30 mouse cellular contexts compared by ENCODE assay signal in genomic region chr11:100357408-100357807, GRCm38 (mm10). TPM values are rescaled to one million over a fixed set of nuclear protein-coding genes. Genes with fewer than 3 reads are reported as not detected.
DNase-seq lines count a peak whose midpoint lies in the region; ATAC-seq and TF ChIP-seq lines count a peak whose summit lies in the region.
"Had no signal": no experiment of that assay in that cellular context is flagged by ENCODE, and none has a peak within 500 bp of the region (broad histone marks: within the 10 kb centered on the region; RNA-seq: fewer than 3 reads in every experiment).

No protein-coding gene starts in this region.

- peaks cover 24% of the 10 kb centered on the region for H3K4me1 ChIP-seq in midbrain, embryonic 12.5 days
- H3K4me1 ChIP-seq in midbrain, embryonic 10.5 days = peaks cover 27% of the 10 kb centered on the region
- peaks cover 6% of the 10 kb centered on the region for H3K4me1 ChIP-seq in ES-Bruce4 (ENCODE audit: control insufficient read depth, insufficient read depth, low read length)
- peaks cover 20% of the 10 kb centered on the region for H3K4me1 ChIP-seq in thymus, adult 2 months (replicated peaks; ENCODE audit: control insufficient read depth, insufficient read depth, low read length)

- H3K27me3 ChIP-seq in midbrain, embryonic 12.5 days = peaks cover 59% of the 10 kb centered on the region
- H3K27me3 ChIP-seq in midbrain, embryonic 10.5 days (ENCODE audit: low read depth, poor library complexity, severe bottlenecking) = peaks cover 76% of the 10 kb centered on the region
- no peaks in the 10 kb centered on the region for H3K27me3 ChIP-seq in ES-Bruce4 (ENCODE audit: control insufficient read depth, insufficient read depth, low read length, poor library complexity, severe bottlenecking)
- H3K27me3 ChIP-seq in thymus, adult 2 months (ENCODE audit: control insufficient read depth, insufficient read depth, low read length) = peaks cover 7% of the 10 kb centered on the region; the same call in 1 of the 2 replicates

- ATAC-seq in midbrain, embryonic 12.5 days (ENCODE audit: low FRiP score, low read depth) = no peak
- ATAC-seq: forebrain, embryonic 13.5 days had no signal

- TF ChIP-seq POLR2A in ES-Bruce4 (IDR thresholded peaks at IDR 0.05; ENCODE audit: insufficient read depth, low read length) = no peak
- TF ChIP-seq POLR2A in thymus, adult 2 months (IDR thresholded peaks at IDR 0.05; ENCODE audit: control insufficient read depth, extremely low read depth, insufficient read depth, low read length, poor library complexity) = no peak

- peaks cover 13% of the 10 kb centered on the region for H3K36me3 ChIP-seq in midbrain, embryonic 12.5 days
- peaks cover 19% of the 10 kb centered on the region for H3K36me3 ChIP-seq in midbrain, embryonic 10.5 days
- 0 out of 2 replicates have a peak, but pooled peaks cover 4% of the 10 kb centered on the region for H3K36me3 ChIP-seq in ES-Bruce4 (ENCODE audit: control insufficient read depth, insufficient read depth, low read length, poor library complexity, severe bottlenecking)
- H3K36me3 ChIP-seq in thymus, adult 2 months (ENCODE audit: control insufficient read depth, insufficient read depth, low read length) = no peaks in the 10 kb centered on the region
- H3K36me3 ChIP-seq: embryonic facial prominence, embryonic 12.5 days; heart, embryonic 15.5 days; limb, embryonic 10.5 days had no signal

- WGBS in midbrain, embryonic 12.5 days = 53% methylated on average over 5 of the region's 5 CpGs
- 60% methylated on average over 5 of the region's 5 CpGs for WGBS in midbrain, embryonic 10.5 days
- WGBS in thymus, adult 2 months = 62% methylated on average over 5 of the region's 5 CpGs

- no peaks in the 10 kb centered on the region for H3K9me3 ChIP-seq in midbrain, embryonic 12.5 days
- no peaks in the 10 kb centered on the region for H3K9me3 ChIP-seq in midbrain, embryonic 10.5 days (replicated peaks)
- H3K9me3 ChIP-seq in ES-Bruce4 (replicated peaks; ENCODE audit: control insufficient read depth, insufficient read depth, low read length, poor library complexity, severe bottlenecking) = no peaks in the 10 kb centered on the region
- H3K9me3 ChIP-seq: embryonic facial prominence, embryonic 12.5 days; forebrain, embryonic 13.5 days; heart, embryonic 15.5 days; limb, embryonic 10.5 days had no signal

- 0 out of 2 replicates have a peak overlapping the region, but pooled peaks have one; percentile 97 for H3K4me2 ChIP-seq in midbrain, embryonic 12.5 days (replicated peaks)

- no peak for DNase-seq in gastrocnemius, adult 2 months
- no peak for DNase-seq in gastrocnemius, postnatal 4 days (ENCODE audit: low spot score in 2 of 2)
- no peak for DNase-seq in midbrain, embryonic 10.5 days (ENCODE audit: low spot score)
- peak; percentile 39 for DNase-seq in R1 (ENCODE audit: low read depth, low spot score)
- DNase-seq in thymus, adult 2 months = no peak
- no peak for DNase-seq in layer of hippocampus, adult 2 months (ENCODE audit: low spot score in 2 of 2)
- DNase-seq: gastrocnemius, postnatal 10 days; heart, postnatal 4 days; kidney, adult 18-20 months; kidney, postnatal 10 days; layer of hippocampus, adult 9-11 months; lung, adult 2 months; right cerebral cortex, adult 18-20 months; thymus, postnatal 4 days had no signal

- peak; percentile 7; the same call in 1 of the 2 replicates for TF ChIP-seq CTCF in gastrocnemius, adult 2 months (IDR thresholded peaks at IDR 0.05)
- TF ChIP-seq CTCF in ES-Bruce4 (IDR thresholded peaks at IDR 0.05; ENCODE audit: low read depth, low read length) = peak; percentile 26
- no peak for TF ChIP-seq CTCF in thymus, adult 2 months (IDR thresholded peaks at IDR 0.05; ENCODE audit: borderline replicate concordance, control insufficient read depth, extremely low read depth, insufficient read depth, low read length, poor library complexity)
- TF ChIP-seq CTCF in layer of hippocampus, adult 2 months (conservative IDR thresholded peaks at IDR 0.05) = no peak; the same call in 1 of the 2 replicates

- no peak for TF ChIP-seq EP300 in ES-Bruce4 (IDR thresholded peaks at IDR 0.05; ENCODE audit: insufficient read depth, low read depth, low read length)

- no peak overlapping the region for H3K4me3 ChIP-seq in gastrocnemius, adult 2 months
- no peak overlapping the region for H3K4me3 ChIP-seq in midbrain, embryonic 12.5 days
- no peak overlapping the region for H3K4me3 ChIP-seq in midbrain, embryonic 10.5 days
- no peak overlapping the region for H3K4me3 ChIP-seq in ES-Bruce4 (ENCODE audit: low read depth, low read length)
- no peak overlapping the region for H3K4me3 ChIP-seq in thymus, adult 2 months (ENCODE audit: control insufficient read depth, insufficient read depth, low read length)
- no peak overlapping the region for H3K4me3 ChIP-seq in layer of hippocampus, adult 2 months
- H3K4me3 ChIP-seq: erythroblast, embryonic 14.5 days; left cerebral cortex, adult 2 months had no signal

- intact Hi-C loops in gastrocnemius, adult 2 months (cut with DNase I) = no loop called here

- no peak overlapping the region for H3K27ac ChIP-seq in gastrocnemius, adult 2 months
- no peak overlapping the region for H3K27ac ChIP-seq in midbrain, embryonic 12.5 days (replicated peaks)
- H3K27ac ChIP-seq in midbrain, embryonic 10.5 days (replicated peaks) = no peak overlapping the region
- no peak overlapping the region for H3K27ac ChIP-seq in ES-Bruce4 (ENCODE audit: insufficient read depth, low read length)
- no peak overlapping the region for H3K27ac ChIP-seq in thymus, adult 2 months (ENCODE audit: control insufficient read depth, insufficient read depth, low read length)
- H3K27ac ChIP-seq in layer of hippocampus, adult 2 months = no peak overlapping the region
- H3K27ac ChIP-seq: embryonic facial prominence, embryonic 12.5 days; forebrain, embryonic 13.5 days; heart, embryonic 15.5 days; left cerebral cortex, adult 2 months; limb, embryonic 10.5 days; macrophage had no signal

- no peak overlapping the region for H3K9ac ChIP-seq in midbrain, embryonic 12.5 days (replicated peaks)
- H3K9ac ChIP-seq in ES-Bruce4 (ENCODE audit: low read depth, poor library complexity, severe bottlenecking) = no peak overlapping the region
- H3K9ac ChIP-seq: embryonic facial prominence, embryonic 12.5 days; heart, embryonic 15.5 days had no signal

RNA-seq across cellular contexts. Expression of gene Hap1, which starts 1.5 kb away (rescaled TPM):
- under 1 TPM in 1 of 2 experiments, not detected in 1; 0.14 TPM for total RNA-seq in gastrocnemius, adult 2 months (2021)
- 1 to 10 TPM; 1.5 to 1.7 TPM for total RNA-seq in gastrocnemius, postnatal 4 days (2021)
- 72.8 and 86.6 TPM in 2 replicates for polyA plus RNA-seq in midbrain, embryonic 12.5 days (2016; fragmentation: Nextera tagmentation; extraction: Ambion mirVana)
- 36.6 and 40.2 TPM in 2 replicates for polyA plus RNA-seq in midbrain, embryonic 10.5 days (2016; fragmentation: Nextera tagmentation; extraction: Ambion mirVana)
- 12.7 and 13.6 TPM in 2 replicates for polyA plus RNA-seq in ES-Bruce4 (2011; ENCODE audit: insufficient read depth, insufficient read length, low read depth, missing spikeins)
- polyA plus RNA-seq in thymus, adult 2 months (2012; rRNA removed) = 7.7 and 8.6 TPM in 2 replicates
- 100 to 1,000 TPM; 169 to 174 TPM for total RNA-seq in layer of hippocampus, adult 2 months (2021)
- polyA plus RNA-seq: macrophage had no signal

RNA-seq across cellular contexts. Expression of gene Gast, which starts 23.2 kb away (rescaled TPM):
- total RNA-seq in gastrocnemius, adult 2 months (2021) = not detected
- total RNA-seq in gastrocnemius, postnatal 4 days (2021) = not detected
- 0.97 and 1.2 TPM in 2 replicates for polyA plus RNA-seq in midbrain, embryonic 12.5 days (2016; fragmentation: Nextera tagmentation; extraction: Ambion mirVana)
- 0.56 TPM in 1 of 2 replicates, not detected in the other for polyA plus RNA-seq in midbrain, embryonic 10.5 days (2016; fragmentation: Nextera tagmentation; extraction: Ambion mirVana)
- polyA plus RNA-seq in ES-Bruce4 (2011; ENCODE audit: insufficient read depth, insufficient read length, low read depth, missing spikeins) = not detected in 2 replicates
- polyA plus RNA-seq in thymus, adult 2 months (2012; rRNA removed) = 2.0 and 2.4 TPM in 2 replicates
- total RNA-seq in layer of hippocampus, adult 2 months (2021) = not detected
- total RNA-seq: adrenal gland, adult 18-20 months; adrenal gland, postnatal 4 days; gastrocnemius, postnatal 10 days; heart, adult 8-10 months; heart, postnatal 4 days; left cerebral cortex, adult 2 months; liver, adult 2 months had no signal
- polyA plus RNA-seq: embryonic facial prominence, embryonic 12.5 days; frontal cortex, adult 2 months; heart, embryonic 15.5 days; limb, embryonic 10.5 days; liver, adult 2 months; lung, adult 2 months; macrophage; neural tube, embryonic 11.5 days; testis, adult 2 months had no signal

RNA-seq across cellular contexts. Expression of gene Eif1, which starts 37.7 kb away (rescaled TPM):
- 1,000 to 10,000 TPM; 1,442 to 1,567 TPM for total RNA-seq in gastrocnemius, adult 2 months (2021)
- 100 to 1,000 TPM; 842 to 874 TPM for total RNA-seq in gastrocnemius, postnatal 4 days (2021)
- 1,467 and 1,563 TPM in 2 replicates for polyA plus RNA-seq in midbrain, embryonic 12.5 days (2016; fragmentation: Nextera tagmentation; extraction: Ambion mirVana)
- 1,709 and 1,814 TPM in 2 replicates for polyA plus RNA-seq in midbrain, embryonic 10.5 days (2016; fragmentation: Nextera tagmentation; extraction: Ambion mirVana)
- polyA plus RNA-seq in ES-Bruce4 (2011; ENCODE audit: insufficient read depth, insufficient read length, low read depth, missing spikeins) = 718 and 769 TPM in 2 replicates
- polyA plus RNA-seq in thymus, adult 2 months (2012; rRNA removed) = 117 and 131 TPM in 2 replicates
- total RNA-seq in layer of hippocampus, adult 2 months (2021) = 100 to 1,000 TPM; 713 to 750 TPM

RNA-seq across cellular contexts. Expression of gene Jup, which starts 40.2 kb away (rescaled TPM):
- total RNA-seq in gastrocnemius, adult 2 months (2021) = 100 to 1,000 TPM in 1 of 2 experiments, 10 to 100 TPM in 1; 68.6 to 104 TPM
- 10 to 100 TPM; 80.4 to 91.4 TPM for total RNA-seq in gastrocnemius, postnatal 4 days (2021)
- polyA plus RNA-seq in midbrain, embryonic 12.5 days (2016; fragmentation: Nextera tagmentation; extraction: Ambion mirVana) = 46.4 and 53.8 TPM in 2 replicates
- polyA plus RNA-seq in midbrain, embryonic 10.5 days (2016; fragmentation: Nextera tagmentation; extraction: Ambion mirVana) = 32.4 and 41.8 TPM in 2 replicates
- 166 and 171 TPM in 2 replicates for polyA plus RNA-seq in ES-Bruce4 (2011; ENCODE audit: insufficient read depth, insufficient read length, low read depth, missing spikeins)
- 220 and 221 TPM in 2 replicates for polyA plus RNA-seq in thymus, adult 2 months (2012; rRNA removed)
- 10 to 100 TPM; 34.1 to 35.6 TPM for total RNA-seq in layer of hippocampus, adult 2 months (2021)

RNA-seq across cellular contexts. Expression of gene P3h4, which starts 57.2 kb away (rescaled TPM):
- total RNA-seq in gastrocnemius, adult 2 months (2021) = 1 to 10 TPM; 2.0 to 4.6 TPM
- total RNA-seq in gastrocnemius, postnatal 4 days (2021) = 10 to 100 TPM; 27.4 to 29.4 TPM
- polyA plus RNA-seq in midbrain, embryonic 12.5 days (2016; fragmentation: Nextera tagmentation; extraction: Ambion mirVana) = 19.7 and 25.4 TPM in 2 replicates
- 23.4 and 26.8 TPM in 2 replicates for polyA plus RNA-seq in midbrain, embryonic 10.5 days (2016; fragmentation: Nextera tagmentation; extraction: Ambion mirVana)
- polyA plus RNA-seq in ES-Bruce4 (2011; ENCODE audit: insufficient read depth, insufficient read length, low read depth, missing spikeins) = 13.3 and 16.8 TPM in 2 replicates
- polyA plus RNA-seq in thymus, adult 2 months (2012; rRNA removed) = 22.3 and 23.6 TPM in 2 replicates
- 1 to 10 TPM; 9.4 to 9.5 TPM for total RNA-seq in layer of hippocampus, adult 2 months (2021)
- polyA plus RNA-seq: erythroblast, embryonic 14.5 days had no signal

Comparison
In these comparisons a context has a peak if more than half of its experiments do, and no peak if none do; other contexts are left out.
1. CTCF ChIP-seq: peak in gastrocnemius, adult 2 months (single experiment) and ES-Bruce4 (single experiment); none in thymus, adult 2 months (single experiment) and layer of hippocampus, adult 2 months (single experiment).